Mouse (Mus musculus) limb, embryonic 10.5 days (tissue): Measurements from ENCODE around the gene Fadd. TPM values are rescaled to one million over a fixed set of nuclear protein-coding genes. Genes with fewer than 3 reads are reported as not detected.
A peak's percentile ranks its signal among the peaks of the same experiment; 100 is the strongest.

Source experiments
- DNase-seq: peaks from one replicate; pipeline ENCODE4 v3.0.0-alpha.2; 2017; ENCODE audit warnings: low spot score
- H3K27ac ChIP-seq: fragments of 300-500 bp; sonication (generic); 2 replicates; pipeline ENCODE4 v1.5.1; 2016; ENCODE audit warnings: mild to moderate bottlenecking
- H3K27me3 ChIP-seq: fragments of 300-500 bp; sonication (generic); 2 replicates; pipeline ENCODE4 v1.6.1; 2016; ENCODE audit warnings: low read depth, mild to moderate bottlenecking; ENCODE audit not compliant: poor library complexity, severe bottlenecking
- H3K36me3 ChIP-seq: fragments of 300-500 bp; sonication (generic); 2 replicates; pipeline ENCODE4 v1.6.1; 2016; ENCODE audit warnings: mild to moderate bottlenecking, moderate library complexity
- H3K4me1 ChIP-seq: fragments of 300-500 bp; sonication (generic); 2 replicates; pipeline ENCODE4 v1.6.1; 2016
- H3K4me3 ChIP-seq: fragments of 300-500 bp; sonication (generic); 2 replicates; pipeline ENCODE4 v1.5.1; 2016; ENCODE audit warnings: mild to moderate bottlenecking, moderate library complexity
- H3K9me3 ChIP-seq: fragments of 300-500 bp; sonication (generic); replicated peaks from 2 replicates; pipeline ENCODE4 v1.6.1; 2016; ENCODE audit warnings: mild to moderate bottlenecking
- WGBS: fragments of 180-500 bp; shearing (Covaris S2); methylation state at CpG from one replicate; pipeline ENCODE4 v1.1.7; 2016; 5-methylcytosine and 5-hydroxymethylcytosine counted together
- polyA plus RNA-seq: library from polyadenylated mRNA; unstranded; fragments of >200 nt; fragmentation: Nextera tagmentation; extraction: Ambion mirVana; gene quantifications from 2 replicates; pipeline ENCODE4 v1.2.1, GENCODE M21; 2016

The Fadd gene
- polyA plus RNA-seq, 1 experiment from 2014 or later = 13.5 TPM

DNA sequence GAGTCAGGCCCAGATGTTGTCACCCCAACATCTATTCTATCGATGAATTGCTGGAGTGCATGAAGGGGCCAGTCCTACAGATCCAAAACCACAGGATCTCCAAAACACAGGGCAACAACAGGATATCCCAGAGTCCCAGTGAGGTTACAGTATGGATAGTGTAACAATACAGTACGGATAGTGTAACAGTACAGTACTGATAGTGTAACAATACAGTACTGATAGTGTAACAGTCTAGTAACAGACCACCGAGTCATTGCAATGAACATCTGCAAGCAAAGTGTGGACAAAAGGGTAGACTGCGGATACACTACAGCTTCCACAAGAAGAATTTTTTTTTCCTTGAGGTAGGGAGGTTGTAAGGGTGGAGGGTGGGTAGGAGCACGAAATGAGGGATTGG is 40.9 kb downstream of the Fadd start:
- WGBS = 94% methylated on average over 5 of the region's 5 CpGs
- peaks cover 29% of the 10 kb centered on the region for H3K36me3 ChIP-seq
- H3K9me3 ChIP-seq = no peaks in the 10 kb centered on the region

DNA sequence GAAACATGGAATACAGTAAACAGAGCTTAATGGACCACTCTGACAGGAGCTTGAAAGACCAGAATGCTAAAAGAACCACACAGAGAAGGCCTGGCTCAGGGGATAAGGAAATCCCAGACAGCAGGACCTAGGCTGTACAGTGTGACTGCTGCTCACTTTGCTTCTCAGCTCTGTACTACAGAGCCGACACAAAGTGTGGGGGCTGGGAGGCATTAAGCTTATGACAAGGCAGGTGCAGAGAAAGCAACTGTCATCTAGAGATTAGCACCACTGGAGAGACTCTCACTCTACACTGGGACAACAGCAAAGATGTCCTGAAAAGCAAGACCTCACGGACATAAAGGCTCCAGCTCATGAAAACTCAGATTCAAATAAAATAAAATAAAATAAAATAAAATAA is 43.1 kb downstream of the Fadd start:
- DNase-seq = no peak
- Histone ChIP-seq H3K4me1 (no peaks in the 10 kb centered on the region), H3K27ac (no peak overlapping the region), H3K4me3 (no peak overlapping the region), H3K27me3 (no peaks in the 10 kb centered on the region), H3K9me3 (no peaks in the 10 kb centered on the region), H3K36me3 (peaks cover 12% of the 10 kb centered on the region)
- WGBS = 87% methylated on average over 2 of the region's 2 CpGs

More for the DNA sequence above, 40.9 kb downstream of the Fadd start:
- Histone ChIP-seq H3K27me3 (no peaks in the 10 kb centered on the region), H3K4me1 (no peaks in the 10 kb centered on the region), H3K4me3 (no peak overlapping the region), H3K27ac (no peak overlapping the region)
- no peak for DNase-seq

DNA sequence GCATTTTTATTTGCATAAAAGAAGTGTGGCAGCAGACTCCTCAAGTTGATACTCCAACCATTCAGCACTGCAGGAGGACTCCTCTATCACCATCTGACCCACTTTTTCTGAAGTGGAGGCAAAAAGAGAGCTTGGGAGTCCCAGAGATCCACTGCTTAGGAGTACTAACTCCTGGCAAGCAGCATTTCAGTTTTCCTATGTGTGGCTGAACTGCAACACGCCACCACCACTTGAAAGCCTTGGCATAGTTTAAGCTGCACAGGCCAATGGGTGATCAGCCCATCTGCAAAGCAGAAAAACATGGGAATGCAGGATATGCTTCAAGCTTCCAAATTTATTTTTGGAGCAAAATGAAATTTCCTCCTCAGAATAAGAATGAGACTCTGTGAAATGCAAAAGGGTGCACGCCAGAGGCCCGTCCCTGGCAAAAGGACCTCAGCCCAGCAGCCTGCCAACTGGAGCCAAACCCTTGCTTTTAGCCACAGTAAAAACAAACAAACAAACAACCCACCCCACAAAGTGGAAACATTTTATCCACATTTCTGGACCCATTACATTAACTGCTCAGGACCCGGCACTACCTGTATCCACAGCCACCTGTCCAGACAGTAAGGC is 44.1 kb downstream of the Fadd start:
- H3K9me3 ChIP-seq = no peaks in the 10 kb centered on the region
- DNase-seq = no peak
- H3K4me3 ChIP-seq = no peak overlapping the region
- H3K27ac ChIP-seq = no peak overlapping the region
- WGBS = 91% methylated on average over 4 of the region's 4 CpGs
- H3K36me3 ChIP-seq = peaks cover 8% of the 10 kb centered on the region
- H3K4me1 ChIP-seq = no peaks in the 10 kb centered on the region
- no peaks in the 10 kb centered on the region for H3K27me3 ChIP-seq

DNA sequence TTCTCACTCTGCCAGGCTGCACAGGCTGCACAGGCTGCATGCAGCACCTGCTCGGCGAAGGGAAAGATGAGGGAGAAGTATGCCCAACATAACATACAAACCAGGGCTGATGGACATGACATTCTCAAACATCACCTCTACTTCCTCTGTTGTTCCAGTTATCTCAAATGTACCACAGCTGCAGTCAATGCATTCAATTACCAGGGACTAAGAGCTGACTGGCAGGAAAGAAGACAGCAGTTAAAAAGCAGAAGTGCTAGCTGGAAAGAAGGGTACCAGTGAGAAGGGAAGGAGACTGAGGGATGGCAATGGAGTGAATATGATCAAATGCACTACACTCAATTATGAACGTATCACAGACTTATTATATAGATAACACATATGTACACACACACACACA is 45.9 kb downstream of the Fadd start:
- Histone ChIP-seq H3K36me3 (peaks cover 8% of the 10 kb centered on the region), H3K9me3 (no peaks in the 10 kb centered on the region), H3K27me3 (no peaks in the 10 kb centered on the region), H3K27ac (no peak overlapping the region), H3K4me3 (no peak overlapping the region), H3K4me1 (peaks cover 8% of the 10 kb centered on the region)
- no peak for DNase-seq
- 93% methylated on average over 3 of the region's 3 CpGs for WGBS

DNA sequence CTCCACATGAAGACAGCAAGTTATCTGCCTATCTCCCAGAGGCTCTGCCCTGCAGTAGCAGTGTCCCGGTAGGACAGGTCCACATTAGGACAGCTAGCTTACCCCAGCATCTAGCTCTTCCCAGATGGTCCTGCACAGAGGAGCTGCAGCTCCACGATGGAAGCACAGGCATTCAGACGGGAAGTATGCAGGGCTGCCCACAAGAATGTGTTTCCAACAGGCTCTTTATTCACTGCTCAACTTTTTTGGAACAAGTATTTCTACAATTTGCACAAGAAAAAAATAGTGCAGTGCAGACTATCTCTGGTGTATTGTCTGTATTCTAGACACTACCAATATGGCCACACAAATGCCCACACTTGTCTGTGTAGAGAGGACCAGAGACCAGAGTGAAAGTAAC is 47.5 kb downstream of the Fadd start:
- Histone ChIP-seq H3K4me3 (no peak overlapping the region), H3K9me3 (no peaks in the 10 kb centered on the region), H3K36me3 (peaks cover 2% of the 10 kb centered on the region; the same call in 1 of the 2 replicates), H3K27ac (no peak overlapping the region), H3K4me1 (peaks cover 8% of the 10 kb centered on the region), H3K27me3 (no peaks in the 10 kb centered on the region)
- no peak for DNase-seq
- WGBS = 84% methylated on average over 3 of the region's 3 CpGs

- Histone ChIP-seq H3K27ac (peak overlapping the region; percentile 50; the same call in 1 of the 2 replicates), H3K4me1 (peaks cover 20% of the 10 kb centered on the region), H3K9me3 (no peaks in the 10 kb centered on the region), H3K36me3 (no peaks in the 10 kb centered on the region), H3K4me3 (no peak overlapping the region), H3K27me3 (no peaks in the 10 kb centered on the region)
- DNase-seq = no peak
- WGBS = 47% methylated on average over 7 of the region's 7 CpGs
These were observed 50.5 kb downstream of the Fadd start for GRCm38 (mm10) chr7:144531585-144532378.

DNA sequence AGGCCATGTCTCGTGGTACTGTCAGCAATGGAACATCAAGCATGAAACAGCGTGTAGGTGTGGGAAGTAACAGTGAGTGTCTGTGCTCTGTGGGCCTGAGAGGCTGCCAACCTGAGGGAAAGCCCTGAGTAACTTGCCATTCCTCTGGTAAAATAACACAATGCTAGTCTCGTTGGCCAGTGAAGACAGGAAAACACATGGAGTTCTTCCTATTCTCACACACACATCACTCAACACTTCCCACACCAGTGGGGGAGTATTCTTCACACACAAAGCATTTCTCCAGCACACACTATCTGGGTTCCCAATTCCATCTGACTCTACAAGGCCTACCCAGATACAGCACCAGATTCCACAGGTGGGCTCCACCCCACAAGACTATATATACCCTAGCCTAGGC is 52.4 kb downstream of the Fadd start:
- no peak overlapping the region for H3K27ac ChIP-seq

DNA sequence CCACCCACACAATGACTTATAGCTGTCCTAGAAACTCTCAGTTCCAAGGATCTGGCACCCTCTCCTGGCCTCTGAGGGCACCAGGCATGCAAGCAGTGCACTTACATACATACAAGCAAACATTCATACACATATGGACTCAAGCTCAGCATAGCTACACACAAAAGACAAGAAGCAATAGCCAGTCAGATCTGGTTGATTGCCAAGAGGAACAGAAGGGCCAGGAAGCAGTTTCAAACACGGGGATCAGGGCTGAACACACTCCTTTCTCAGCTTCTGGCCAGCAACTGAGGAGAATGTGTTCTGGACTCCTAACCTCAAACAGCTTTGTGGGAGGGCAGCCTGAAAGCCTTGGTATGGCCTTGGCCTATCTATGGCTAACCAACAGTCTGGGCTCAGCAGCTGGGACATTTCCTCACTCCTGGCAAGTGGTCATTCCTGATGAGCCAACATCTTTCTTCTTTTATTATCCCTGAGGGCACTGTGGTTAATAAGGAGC is 54.5 kb downstream of the Fadd start:
- no peak overlapping the region for H3K4me3 ChIP-seq
- no peaks in the 10 kb centered on the region for H3K36me3 ChIP-seq
- no peak for DNase-seq
- H3K27me3 ChIP-seq = no peaks in the 10 kb centered on the region
- H3K27ac ChIP-seq = no peak overlapping the region
- H3K4me1 ChIP-seq = peaks cover 27% of the 10 kb centered on the region
- 76% methylated on average over 1 of the region's 1 CpGs for WGBS
- no peaks in the 10 kb centered on the region for H3K9me3 ChIP-seq

More for the DNA sequence above, 52.4 kb downstream of the Fadd start:
- Histone ChIP-seq H3K27me3 (no peaks in the 10 kb centered on the region), H3K9me3 (no peaks in the 10 kb centered on the region), H3K4me3 (no peak overlapping the region), H3K36me3 (no peaks in the 10 kb centered on the region), H3K4me1 (peaks cover 27% of the 10 kb centered on the region)
- 86% methylated on average over 3 of the region's 3 CpGs for WGBS
- DNase-seq = no peak

Other genes with a start within 250 kb of the Fadd start
- 185 and 209 TPM in 2 replicates for gene Cttn, start 111.5 kb downstream of the Fadd start, polyA plus RNA-seq
- gene Ppfia1, start 28.7 kb downstream of the Fadd start, polyA plus RNA-seq = 43.2 and 45.5 TPM in 2 replicates
- gene Ano1, start 169.5 kb upstream of the Fadd start, polyA plus RNA-seq = 3.1 and 6.0 TPM in 2 replicates